Mouse (Mus musculus) lung, embryonic 14.5 days (tissue): ENCODE data around the gene Serpinb6a. TPM values are rescaled to one million over a fixed set of nuclear protein-coding genes. Genes with fewer than 3 reads are reported as not detected.
"Not testable (repeated sequence)": the region's sequence is repeated elsewhere in the genome, so short reads cannot be mapped to it uniquely, and the experiment has no call there.

Source experiments
- ATAC-seq: fragments of 200-750 bp; cut with Nextera tagmentation; 2 replicates; pipeline ENCODE4 v1.8.0; 2017; ENCODE audit warnings: mild to moderate bottlenecking, moderate TSS enrichment, moderate library complexity; ENCODE audit not compliant: insufficient read depth
- DNase-seq: peaks from one replicate; pipeline ENCODE4 v3.0.0-alpha.2; 2015
- H3K27ac ChIP-seq: fragments of 300-500 bp; sonication (generic); 2 replicates; pipeline ENCODE4 v1.5.1; 2014; ENCODE audit warnings: low read depth, mild to moderate bottlenecking, moderate library complexity
- H3K27me3 ChIP-seq: fragments of 300-500 bp; sonication (generic); 2 replicates; pipeline ENCODE4 v1.6.1; 2014; ENCODE audit warnings: low read length, control low read depth; ENCODE audit not compliant: insufficient read depth
- H3K36me3 ChIP-seq: fragments of 300-500 bp; sonication (generic); 2 replicates; pipeline ENCODE4 v1.6.1; 2014; ENCODE audit warnings: control low read depth; ENCODE audit not compliant: insufficient read depth
- H3K4me1 ChIP-seq: fragments of 300-500 bp; sonication (generic); 2 replicates; pipeline ENCODE4 v1.6.1; 2014; ENCODE audit warnings: antibody characterized with exemption, control low read depth; ENCODE audit not compliant: insufficient read depth
- H3K4me2 ChIP-seq: fragments of 300-500 bp; sonication (generic); 2 replicates; pipeline ENCODE4 v1.6.1; 2014; ENCODE audit warnings: mild to moderate bottlenecking
- H3K4me3 ChIP-seq: fragments of 300-500 bp; sonication (generic); 2 replicates; pipeline ENCODE4 v1.5.1; 2014; ENCODE audit warnings: low read depth, low read length
- H3K9ac ChIP-seq: fragments of 300-500 bp; sonication (generic); 2 replicates; pipeline ENCODE4 v1.6.1; 2014
- H3K9me3 ChIP-seq: fragments of 300-500 bp; sonication (generic); 2 replicates; pipeline ENCODE4 v1.6.1; 2016; ENCODE audit warnings: low read depth, low read length, control low read depth
- CTCF ChIP-seq: IDR thresholded peaks from 2 replicates; pipeline ENCODE4 v1.5.1; 2016; ENCODE audit warnings: antibody characterized with exemption, low read depth
- WGBS: fragments of 180-500 bp; shearing (Covaris S2); extraction: QIAGEN DNeasy Blood & Tissue Kit; methylation state at CpG from one replicate; pipeline ENCODE4 v1.1.7; 2014; 5-methylcytosine and 5-hydroxymethylcytosine counted together
- polyA plus RNA-seq: library from polyadenylated mRNA; unstranded; fragments of >200 nt; fragmentation: Nextera tagmentation; extraction: Ambion mirVana; gene quantifications from 2 replicates; pipeline ENCODE4 v1.2.1, GENCODE M21; 2014

The Serpinb6a gene
- polyA plus RNA-seq, 1 experiment from 2014 or later, result 62.3 TPM

- H3K9me3 ChIP-seq, result no peaks in the 10 kb centered on the region
- ATAC-seq, result peak; percentile 56; the same call in 1 of the 2 replicates
- no peak overlapping the region for H3K27ac ChIP-seq
- H3K4me3 ChIP-seq, result no peak overlapping the region
- DNase-seq, result peak; percentile 86
- H3K36me3 ChIP-seq, result no peaks in the 10 kb centered on the region
- no peaks in the 10 kb centered on the region for H3K4me1 ChIP-seq
- H3K4me2 ChIP-seq, result no peak overlapping the region
- peak; percentile 76 for TF ChIP-seq CTCF
- WGBS, result 40% methylated on average over 6 of the region's 6 CpGs
- H3K27me3 ChIP-seq, result no peaks in the 10 kb centered on the region
- no peak overlapping the region for H3K9ac ChIP-seq
Observed at GRCm38 (mm10) chr13:33956571-33957421, 45.8 kb downstream of the Serpinb6a start.

GRCm38 (mm10) chr13:33952947-33953346 lies 49.6 kb downstream of the Serpinb6a start:
- Histone ChIP-seq H3K9me3 (no peaks in the 10 kb centered on the region), H3K27ac (no peak overlapping the region), H3K9ac (no peak overlapping the region), H3K27me3 (no peaks in the 10 kb centered on the region), H3K36me3 (no peaks in the 10 kb centered on the region), H3K4me3 (no peak overlapping the region), H3K4me1 (no peaks in the 10 kb centered on the region), H3K4me2 (no peak overlapping the region)
- 82% methylated on average over 2 of the region's 2 CpGs for WGBS
- no peak for ATAC-seq
- TF ChIP-seq CTCF, result no peak
- DNase-seq, result no peak

GRCm38 (mm10) chr13:33952075-33952449 lies 50.5 kb downstream of the Serpinb6a start:
- no peak overlapping the region for H3K9ac ChIP-seq

GRCm38 (mm10) chr13:33951308-33952074 lies 51.1 kb downstream of the Serpinb6a start:
- DNase-seq (no peak), ATAC-seq (no peak)

More at GRCm38 (mm10) chr13:33952075-33952449, 50.5 kb downstream of the Serpinb6a start:
- TF ChIP-seq CTCF, result no peak
- ATAC-seq (no peak), DNase-seq (no peak)
- H3K36me3 ChIP-seq, result no peaks in the 10 kb centered on the region
- H3K27me3 ChIP-seq, result no peaks in the 10 kb centered on the region
- H3K9me3 ChIP-seq, result no peaks in the 10 kb centered on the region
- no peaks in the 10 kb centered on the region for H3K4me1 ChIP-seq
- no peak overlapping the region for H3K4me2 ChIP-seq
- no peak overlapping the region for H3K4me3 ChIP-seq
- 48% methylated on average over 1 of the region's 1 CpGs for WGBS
- no peak overlapping the region for H3K27ac ChIP-seq

GRCm38 (mm10) chr13:33942212-33942779 lies 60.3 kb downstream of the Serpinb6a start:
- ATAC-seq (no peak), DNase-seq (peak; percentile 26)
- 47% methylated on average over 4 of the region's 4 CpGs for WGBS
- Histone ChIP-seq H3K9ac (no peak overlapping the region), H3K4me1 (no peaks in the 10 kb centered on the region), H3K36me3 (no peaks in the 10 kb centered on the region), H3K4me3 (no peak overlapping the region), H3K4me2 (no peak overlapping the region), H3K9me3 (no peaks in the 10 kb centered on the region), H3K27ac (no peak overlapping the region), H3K27me3 (no peaks in the 10 kb centered on the region)
- peak; percentile 61 for TF ChIP-seq CTCF

More at GRCm38 (mm10) chr13:33951308-33952074, 51.1 kb downstream of the Serpinb6a start:
- no peak for TF ChIP-seq CTCF
- Histone ChIP-seq H3K27me3 (no peaks in the 10 kb centered on the region), H3K36me3 (no peaks in the 10 kb centered on the region), H3K4me3 (no peak overlapping the region), H3K9me3 (no peaks in the 10 kb centered on the region), H3K4me2 (no peak overlapping the region), H3K9ac (no peak overlapping the region), H3K27ac (no peak overlapping the region), H3K4me1 (no peaks in the 10 kb centered on the region)
- 79% methylated on average over 4 of the region's 4 CpGs for WGBS

- no peak for TF ChIP-seq CTCF
- WGBS, result 80% methylated on average over 5 of the region's 5 CpGs
- Histone ChIP-seq H3K27ac (no peak overlapping the region), H3K27me3 (no peaks in the 10 kb centered on the region), H3K4me3 (no peak overlapping the region), H3K4me1 (peaks cover under 1% of the 10 kb centered on the region; the same call in 1 of the 2 replicates), H3K36me3 (no peaks in the 10 kb centered on the region), H3K4me2 (no peak overlapping the region), H3K9ac (no peak overlapping the region), H3K9me3 (no peaks in the 10 kb centered on the region)
- ATAC-seq (no peak), DNase-seq (no peak)
Observed at GRCm38 (mm10) chr13:33941288-33941808, 61.2 kb downstream of the Serpinb6a start.

GRCm38 (mm10) chr13:33937587-33937986 lies 65.0 kb downstream of the Serpinb6a start:
- not testable (repeated sequence) for H3K4me1 ChIP-seq, H3K9me3 ChIP-seq, H3K27ac ChIP-seq, H3K4me3 ChIP-seq, ATAC-seq, H3K36me3 ChIP-seq, H3K9ac ChIP-seq, H3K27me3 ChIP-seq, DNase-seq, H3K4me2 ChIP-seq
